Mouse (Mus musculus): ENCODE data around the gene Borcs8. TPM values are rescaled to one million over a fixed set of nuclear protein-coding genes. Genes with fewer than 3 reads are reported as not detected.

Borcs8 gene
- polyA plus RNA-seq (2012; ENCODE audit: insufficient read depth, insufficient read length, low replicate concordance, missing spikeins) = not detected in 2 replicates

GRCm38 (mm10) chr8:70139026-70139857 is at the start of gene Borcs8, which contains the start of the genes Rfxank and Mef2b:
TSS of gene Borcs8 (plus strand) at chr8:70139499.
TSS of gene Rfxank (minus strand) at chr8:70139154.
TSS of gene Mef2b (plus strand) at chr8:70139711.
- TF ChIP-seq POLR2A (IDR thresholded peaks at IDR 0.05; ENCODE audit: insufficient read depth, low read depth, low read length) (peak; percentile 31; the same call in 1 of the 2 replicates), CTCF (IDR thresholded peaks at IDR 0.05; ENCODE audit: insufficient read depth, low read depth, low read length) (no peak)
- peaks cover 11% of the 10 kb centered on the region; the same call in 1 of the 2 replicates for H3K4me1 ChIP-seq (ENCODE audit: control insufficient read depth, insufficient read depth, low read length)
- H3K27ac ChIP-seq (ENCODE audit: insufficient read depth, low read depth, low read length) = peak within 1 kb of the TSS; percentile 77
- H3K4me3 ChIP-seq (ENCODE audit: insufficient read depth, low read depth, low read length) = peak within 1 kb of the TSS; percentile 95
- under 1% methylated on average over 46 of the region's 46 CpGs for WGBS

GRCm38 (mm10) chr8:70092786-70093185 is 46.5 kb upstream of the Borcs8 start:
- Histone ChIP-seq H3K4me3 (ENCODE audit: insufficient read depth, low read depth, low read length) (no peak overlapping the region), H3K4me1 (ENCODE audit: control insufficient read depth, insufficient read depth, low read length) (peaks cover 25% of the 10 kb centered on the region), H3K27ac (ENCODE audit: insufficient read depth, low read depth, low read length) (0 out of 2 replicates have a peak overlapping the region, but pooled peaks have one; percentile 47)
- TF ChIP-seq CTCF (IDR thresholded peaks at IDR 0.05; ENCODE audit: insufficient read depth, low read depth, low read length) = no peak
- TF ChIP-seq POLR2A (IDR thresholded peaks at IDR 0.05; ENCODE audit: insufficient read depth, low read depth, low read length) = no peak
- 56% methylated on average over 8 of the region's 8 CpGs for WGBS

- Histone ChIP-seq H3K4me3 (ENCODE audit: insufficient read depth, low read depth, low read length) (no peak overlapping the region), H3K27ac (ENCODE audit: insufficient read depth, low read depth, low read length) (no peak overlapping the region), H3K4me1 (ENCODE audit: control insufficient read depth, insufficient read depth, low read length) (peaks cover 15% of the 10 kb centered on the region)
- TF ChIP-seq CTCF (IDR thresholded peaks at IDR 0.05; ENCODE audit: insufficient read depth, low read depth, low read length) (no peak), POLR2A (IDR thresholded peaks at IDR 0.05; ENCODE audit: insufficient read depth, low read depth, low read length) (no peak)
- WGBS = 52% methylated on average over 8 of the region's 8 CpGs
Observed at GRCm38 (mm10) chr8:70099276-70099675, 40.0 kb upstream of the Borcs8 start.

GRCm38 (mm10) chr8:70100241-70100640 is 39.1 kb upstream of the Borcs8 start:
- peak overlapping the region; percentile 22; the same call in 1 of the 2 replicates for H3K27ac ChIP-seq (ENCODE audit: insufficient read depth, low read depth, low read length)
- 58% methylated on average over 8 of the region's 8 CpGs for WGBS
- no peak for TF ChIP-seq CTCF (IDR thresholded peaks at IDR 0.05; ENCODE audit: insufficient read depth, low read depth, low read length)
- no peak for TF ChIP-seq POLR2A (IDR thresholded peaks at IDR 0.05; ENCODE audit: insufficient read depth, low read depth, low read length)

GRCm38 (mm10) chr8:70104506-70104905 is 34.8 kb upstream of the Borcs8 start:
- no peak overlapping the region for H3K4me3 ChIP-seq (ENCODE audit: insufficient read depth, low read depth, low read length)
- H3K4me1 ChIP-seq (ENCODE audit: control insufficient read depth, insufficient read depth, low read length) = peaks cover 15% of the 10 kb centered on the region
- H3K27ac ChIP-seq (ENCODE audit: insufficient read depth, low read depth, low read length) = no peak overlapping the region
- no peak for TF ChIP-seq CTCF (IDR thresholded peaks at IDR 0.05; ENCODE audit: insufficient read depth, low read depth, low read length)
- WGBS = 20% methylated on average over 6 of the region's 6 CpGs

More at GRCm38 (mm10) chr8:70100241-70100640, 39.1 kb upstream of the Borcs8 start:
- H3K4me1 ChIP-seq (ENCODE audit: control insufficient read depth, insufficient read depth, low read length) = peaks cover 15% of the 10 kb centered on the region
- no peak overlapping the region for H3K4me3 ChIP-seq (ENCODE audit: insufficient read depth, low read depth, low read length)

- Histone ChIP-seq H3K4me3 (ENCODE audit: insufficient read depth, low read depth, low read length) (no peak overlapping the region), H3K4me1 (ENCODE audit: control insufficient read depth, insufficient read depth, low read length) (peaks cover 14% of the 10 kb centered on the region), H3K27ac (ENCODE audit: insufficient read depth, low read depth, low read length) (no peak overlapping the region)
- no peak for TF ChIP-seq POLR2A (IDR thresholded peaks at IDR 0.05; ENCODE audit: insufficient read depth, low read depth, low read length)
- TF ChIP-seq CTCF (IDR thresholded peaks at IDR 0.05; ENCODE audit: insufficient read depth, low read depth, low read length) = no peak
- WGBS = 44% methylated on average over 7 of the region's 7 CpGs
Observed at GRCm38 (mm10) chr8:70104922-70105321, 34.4 kb upstream of the Borcs8 start.

- H3K27ac ChIP-seq (ENCODE audit: insufficient read depth, low read depth, low read length) = no peak overlapping the region
- no peak overlapping the region for H3K4me3 ChIP-seq (ENCODE audit: insufficient read depth, low read depth, low read length)
- H3K4me1 ChIP-seq (ENCODE audit: control insufficient read depth, insufficient read depth, low read length) = peaks cover 16% of the 10 kb centered on the region
- TF ChIP-seq CTCF (IDR thresholded peaks at IDR 0.05; ENCODE audit: insufficient read depth, low read depth, low read length) = no peak
- TF ChIP-seq POLR2A (IDR thresholded peaks at IDR 0.05; ENCODE audit: insufficient read depth, low read depth, low read length) = no peak
- 88% methylated on average over 2 of the region's 2 CpGs for WGBS
Observed at GRCm38 (mm10) chr8:70110451-70110850, 28.8 kb upstream of the Borcs8 start.

GRCm38 (mm10) chr8:70111192-70111795 is 28.0 kb upstream of the Borcs8 start:
- Histone ChIP-seq H3K4me1 (ENCODE audit: control insufficient read depth, insufficient read depth, low read length) (peaks cover 16% of the 10 kb centered on the region), H3K4me3 (ENCODE audit: insufficient read depth, low read depth, low read length) (no peak overlapping the region), H3K27ac (ENCODE audit: insufficient read depth, low read depth, low read length) (no peak overlapping the region)
- no peak for TF ChIP-seq CTCF (IDR thresholded peaks at IDR 0.05; ENCODE audit: insufficient read depth, low read depth, low read length)
- WGBS = 83% methylated on average over 23 of the region's 23 CpGs
